Mouse (Mus musculus) stomach, embryonic 14.5 days (tissue): ENCODE results near the gene Stox2. TPM values are rescaled to one million over a fixed set of nuclear protein-coding genes. Genes with fewer than 3 reads are reported as not detected.

ENCODE experiments used
- ATAC-seq: fragments of 200-750 bp; cut with Nextera tagmentation; 2 replicates; pipeline ENCODE4 v1.8.0; 2017; ENCODE audit warnings: low read depth, moderate TSS enrichment; ENCODE audit not compliant: insufficient number of reproducible peaks, insufficient read depth, low FRiP score
- H3K27ac ChIP-seq: fragments of 300-500 bp; sonication (generic); 2 replicates; pipeline ENCODE4 v1.5.1; 2014; ENCODE audit warnings: mild to moderate bottlenecking, low read length, moderate library complexity, mixed read lengths
- H3K27me3 ChIP-seq: fragments of 300-500 bp; sonication (generic); 2 replicates; pipeline ENCODE4 v1.6.1; 2014; ENCODE audit warnings: low read length, control low read depth, mixed read lengths; ENCODE audit not compliant: control insufficient read depth, insufficient read depth
- H3K36me3 ChIP-seq: fragments of 300-500 bp; sonication (generic); 2 replicates; pipeline ENCODE4 v1.6.1; 2014; ENCODE audit warnings: mild to moderate bottlenecking, control low read depth, low read length, moderate library complexity, mixed read lengths; ENCODE audit not compliant: control insufficient read depth, insufficient read depth
- H3K4me1 ChIP-seq: fragments of 300-500 bp; sonication (generic); 2 replicates; pipeline ENCODE4 v1.6.1; 2014; ENCODE audit warnings: low read length, control low read depth, mixed read lengths; ENCODE audit not compliant: control insufficient read depth, insufficient read depth
- H3K4me2 ChIP-seq: fragments of 300-500 bp; sonication (generic); replicated peaks from 2 replicates; pipeline ENCODE4 v1.6.1; 2014; ENCODE audit warnings: low read depth, low read length, control low read depth
- H3K4me3 ChIP-seq: fragments of 300-500 bp; sonication (generic); 2 replicates; pipeline ENCODE4 v1.5.1; 2014; ENCODE audit warnings: low read depth, low read length, control low read depth
- H3K9ac ChIP-seq: fragments of 300-500 bp; sonication (generic); replicated peaks from 2 replicates; pipeline ENCODE4 v1.6.1; 2014; ENCODE audit warnings: low read depth, mild to moderate bottlenecking, control low read depth, low read length, moderate library complexity, mixed read lengths
- H3K9me3 ChIP-seq: fragments of 300-500 bp; sonication (generic); 2 replicates; pipeline ENCODE4 v1.6.1; 2016; ENCODE audit warnings: low read depth, low read length, control low read depth; ENCODE audit not compliant: control insufficient read depth
- WGBS: fragments of 180-500 bp; shearing (Covaris S2); extraction: QIAGEN DNeasy Blood & Tissue Kit; methylation state at CpG from one replicate; pipeline ENCODE4 v1.1.7; 2014; 5-methylcytosine and 5-hydroxymethylcytosine counted together
- polyA plus RNA-seq: library from polyadenylated mRNA; unstranded; fragments of >200 nt; fragmentation: Nextera tagmentation; extraction: Ambion mirVana; gene quantifications from 2 replicates; pipeline ENCODE4 v1.2.1, GENCODE M21; 2014

The Stox2 gene
- polyA plus RNA-seq, 1 experiment from 2014 or later = 20.5 TPM

GRCm38 (mm10) chr8:47240266-47240665, 205.9 kb downstream of the Stox2 start:
- Histone ChIP-seq H3K9ac (no peak overlapping the region), H3K4me3 (no peak overlapping the region), H3K4me1 (peaks cover 28% of the 10 kb centered on the region), H3K4me2 (peak overlapping the region; percentile 13; the same call in 1 of the 2 replicates), H3K9me3 (no peaks in the 10 kb centered on the region), H3K27ac (0 out of 2 replicates have a peak overlapping the region, but pooled peaks have one; percentile 52), H3K27me3 (no peaks in the 10 kb centered on the region), H3K36me3 (no peaks in the 10 kb centered on the region)
- 27% methylated on average over 7 of the region's 7 CpGs for WGBS
- no peak for ATAC-seq

GRCm38 (mm10) chr8:47232081-47232480, 214.1 kb downstream of the Stox2 start:
- H3K4me3 ChIP-seq = no peak overlapping the region
- no peaks in the 10 kb centered on the region for H3K4me1 ChIP-seq
- H3K27me3 ChIP-seq = no peaks in the 10 kb centered on the region
- no peak overlapping the region for H3K9ac ChIP-seq
- 89% methylated on average over 3 of the region's 3 CpGs for WGBS
- H3K27ac ChIP-seq = no peak overlapping the region
- no peaks in the 10 kb centered on the region for H3K36me3 ChIP-seq
- ATAC-seq = no peak
- no peak overlapping the region for H3K4me2 ChIP-seq
- H3K9me3 ChIP-seq = no peaks in the 10 kb centered on the region

- WGBS = 87% methylated on average over 5 of the region's 5 CpGs
- no peak overlapping the region for H3K4me3 ChIP-seq
- no peaks in the 10 kb centered on the region for H3K27me3 ChIP-seq
- H3K4me1 ChIP-seq = no peaks in the 10 kb centered on the region
- no peak overlapping the region for H3K4me2 ChIP-seq
- H3K36me3 ChIP-seq = no peaks in the 10 kb centered on the region
- H3K9me3 ChIP-seq = no peaks in the 10 kb centered on the region
- no peak overlapping the region for H3K27ac ChIP-seq
- no peak for ATAC-seq
- H3K9ac ChIP-seq = no peak overlapping the region
Observed at GRCm38 (mm10) chr8:47230057-47230456, 216.1 kb downstream of the Stox2 start.

GRCm38 (mm10) chr8:47221851-47222250, 224.3 kb downstream of the Stox2 start:
- H3K4me3 ChIP-seq = no peak overlapping the region
- no peak for ATAC-seq

GRCm38 (mm10) chr8:47221191-47221590, 225.0 kb downstream of the Stox2 start:
- Histone ChIP-seq H3K27me3 (no peaks in the 10 kb centered on the region), H3K4me2 (no peak overlapping the region), H3K36me3 (no peaks in the 10 kb centered on the region), H3K4me3 (no peak overlapping the region), H3K9me3 (no peaks in the 10 kb centered on the region), H3K4me1 (no peaks in the 10 kb centered on the region), H3K27ac (no peak overlapping the region), H3K9ac (no peak overlapping the region)
- WGBS = 65% methylated on average over 10 of the region's 10 CpGs
- ATAC-seq = no peak

More at GRCm38 (mm10) chr8:47221851-47222250, 224.3 kb downstream of the Stox2 start:
- Histone ChIP-seq H3K27me3 (no peaks in the 10 kb centered on the region), H3K9me3 (no peaks in the 10 kb centered on the region), H3K4me2 (no peak overlapping the region), H3K9ac (no peak overlapping the region), H3K4me1 (no peaks in the 10 kb centered on the region), H3K36me3 (no peaks in the 10 kb centered on the region), H3K27ac (no peak overlapping the region)
- WGBS = 84% methylated on average over 5 of the region's 5 CpGs

- Histone ChIP-seq H3K9ac (no peak overlapping the region), H3K4me2 (no peak overlapping the region), H3K4me3 (no peak overlapping the region), H3K27me3 (no peaks in the 10 kb centered on the region), H3K27ac (no peak overlapping the region), H3K4me1 (no peaks in the 10 kb centered on the region), H3K9me3 (no peaks in the 10 kb centered on the region), H3K36me3 (no peaks in the 10 kb centered on the region)
- ATAC-seq = no peak
- 88% methylated on average over 5 of the region's 5 CpGs for WGBS
Observed at GRCm38 (mm10) chr8:47220390-47220789, 225.8 kb downstream of the Stox2 start.

GRCm38 (mm10) chr8:47218536-47218935, 227.6 kb downstream of the Stox2 start:
- 47% methylated on average over 6 of the region's 6 CpGs for WGBS

GRCm38 (mm10) chr8:47218021-47218420, 228.1 kb downstream of the Stox2 start:
- ATAC-seq = peak; percentile 53; the same call in 1 of the 2 replicates
- WGBS = 28% methylated on average over 8 of the region's 8 CpGs
- peak overlapping the region; percentile 55; the same call in 1 of the 2 replicates for H3K27ac ChIP-seq

More at GRCm38 (mm10) chr8:47218536-47218935, 227.6 kb downstream of the Stox2 start:
- ATAC-seq = no peak
- no peaks in the 10 kb centered on the region for H3K9me3 ChIP-seq
- H3K4me1 ChIP-seq = no peaks in the 10 kb centered on the region
- H3K27ac ChIP-seq = peak overlapping the region; percentile 55; the same call in 1 of the 2 replicates
- H3K27me3 ChIP-seq = no peaks in the 10 kb centered on the region
- no peak overlapping the region for H3K4me2 ChIP-seq
- no peak overlapping the region for H3K4me3 ChIP-seq
- no peak overlapping the region for H3K9ac ChIP-seq
- H3K36me3 ChIP-seq = no peaks in the 10 kb centered on the region

GRCm38 (mm10) chr8:47212124-47212523, 234.0 kb downstream of the Stox2 start:
- Histone ChIP-seq H3K27ac (no peak overlapping the region), H3K9me3 (no peaks in the 10 kb centered on the region), H3K9ac (no peak overlapping the region), H3K4me3 (no peak overlapping the region), H3K4me2 (no peak overlapping the region), H3K4me1 (no peaks in the 10 kb centered on the region), H3K36me3 (no peaks in the 10 kb centered on the region), H3K27me3 (no peaks in the 10 kb centered on the region)
- ATAC-seq = no peak
- WGBS = 91% methylated on average over 9 of the region's 9 CpGs

More at GRCm38 (mm10) chr8:47218021-47218420, 228.1 kb downstream of the Stox2 start:
- Histone ChIP-seq H3K4me2 (no peak overlapping the region), H3K4me3 (no peak overlapping the region), H3K36me3 (no peaks in the 10 kb centered on the region), H3K4me1 (no peaks in the 10 kb centered on the region), H3K9ac (no peak overlapping the region), H3K9me3 (no peaks in the 10 kb centered on the region), H3K27me3 (no peaks in the 10 kb centered on the region)
